Mouse (Mus musculus) neutrophil, adult 5-6 weeks (primary cell): ENCODE data around the gene Pim2. TPM values are rescaled to one million over a fixed set of nuclear protein-coding genes. Genes with fewer than 3 reads are reported as not detected.
"Not testable (repeated sequence)": the region's sequence is repeated elsewhere in the genome, so short reads cannot be mapped to it uniquely, and the experiment has no call there.

Source experiments
- ATAC-seq: fragments of 151-379, 151-347 bp; 2 replicates; pipeline ENCODE4 v1.8.0; 2017; ENCODE audit warnings: mild to moderate bottlenecking, moderate TSS enrichment; ENCODE audit not compliant: insufficient number of reproducible peaks, poor library complexity, low FRiP score, severe bottlenecking; ENCODE audit errors: extremely low read depth
- total RNA-seq: library from RNA; stranded (forward); fragments of 200-1000 nt; gene quantifications from 2 replicates; pipeline ENCODE4 v1.2.3, GENCODE M21; 2017

Pim2 gene
- total RNA-seq, 1 experiment from 2014 or later, result 9.5 TPM

DNA sequence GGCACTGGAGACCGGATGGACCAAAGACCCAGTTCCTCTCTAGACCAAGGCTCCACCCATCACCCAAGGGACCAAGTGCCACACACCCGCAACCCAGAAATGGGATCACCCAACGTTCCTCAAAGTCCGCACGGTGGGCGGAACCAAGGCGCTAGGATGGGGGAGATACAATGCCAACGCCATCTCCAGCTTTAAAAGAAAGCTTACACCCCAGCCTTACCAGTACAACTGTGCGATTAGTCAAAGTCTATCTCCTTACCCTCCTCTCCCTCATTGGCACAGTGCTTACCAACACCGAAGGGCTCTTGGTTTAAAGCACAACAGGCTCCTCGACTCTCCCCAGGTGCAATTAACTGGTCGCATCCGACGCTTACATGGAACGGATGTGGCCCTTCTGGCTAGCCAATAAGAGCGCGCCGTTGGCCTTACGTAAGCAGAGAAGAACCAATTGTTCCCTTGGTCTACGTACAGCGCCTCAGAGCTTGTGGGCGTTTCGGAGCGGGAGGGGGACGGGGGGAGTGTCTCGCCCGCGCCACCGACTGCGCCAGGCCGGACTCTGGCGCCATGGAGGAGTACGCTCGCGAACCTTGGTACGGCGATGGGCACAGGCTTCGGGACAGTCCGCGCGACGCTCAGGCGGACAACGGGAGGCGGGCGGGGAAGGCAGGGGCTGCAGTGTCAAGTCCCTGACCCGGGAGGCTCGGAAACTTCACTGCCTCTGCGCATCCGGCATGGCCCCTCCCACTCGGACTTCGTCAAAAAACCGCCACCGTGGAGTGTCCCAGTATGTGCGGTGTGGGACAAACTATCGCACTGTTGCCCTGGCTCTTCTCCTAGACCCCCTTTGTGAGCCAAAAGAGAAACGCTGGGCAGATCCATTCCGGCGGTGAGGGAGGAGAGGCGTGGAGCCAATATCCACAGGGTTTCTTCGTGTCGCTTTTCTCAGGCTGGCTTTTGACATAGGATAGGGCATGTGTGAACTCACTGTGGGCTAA lies 21.1 kb downstream of the Pim2 start, which contains the start of the genes Pqbp1 and Timm17b:
TSS of gene Pqbp1 (minus strand) at position 390 of the 995 bp plus-strand sequence.
TSS of gene Timm17b (plus strand) at position 478 of the 995 bp plus-strand sequence.
- ATAC-seq, result peak; percentile 93

- ATAC-seq, result no peak
These were observed 26.4 kb downstream of the Pim2 start for GRCm38 (mm10) chrX:7904441-7904840.

- ATAC-seq, result no peak
These were observed 29.7 kb downstream of the Pim2 start, which contains the start of gene Gm10491 for GRCm38 (mm10) chrX:7907735-7908134. Gene Gm10491 (minus strand): TSS chrX:7907835.

GRCm38 (mm10) chrX:7909242-7909641 lies 31.2 kb downstream of the Pim2 start, which contains the start of gene Gm10490:
Gene Gm10490 (plus strand): TSS chrX:7909542.
- ATAC-seq, result not testable (repeated sequence)

GRCm38 (mm10) chrX:7910473-7910872 lies 32.4 kb downstream of the Pim2 start:
- ATAC-seq, result no peak

GRCm38 (mm10) chrX:7915669-7916068 lies 37.6 kb downstream of the Pim2 start:
- peak; percentile 51; the same call in 1 of the 2 replicates for ATAC-seq

DNA sequence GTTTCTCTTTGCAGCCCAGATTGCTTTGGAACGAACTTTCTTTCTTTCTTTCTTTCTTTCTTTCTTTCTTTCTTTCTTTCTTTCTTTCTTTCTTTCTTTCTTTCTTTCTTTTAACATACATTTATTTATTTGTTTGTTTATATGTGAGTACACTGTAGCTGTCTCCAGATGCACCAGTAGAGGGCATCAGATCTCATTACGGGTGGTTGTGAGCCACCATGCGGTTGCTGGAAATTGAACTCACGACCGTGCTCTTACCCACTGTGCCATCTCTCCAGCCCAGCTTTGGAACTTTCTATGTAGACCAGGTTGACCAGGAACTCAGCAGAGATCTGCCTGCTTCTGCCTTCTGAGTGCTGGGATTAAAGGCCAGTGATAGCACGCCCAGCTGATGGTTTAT lies 39.9 kb downstream of the Pim2 start:
- ATAC-seq, result not testable (repeated sequence)

DNA sequence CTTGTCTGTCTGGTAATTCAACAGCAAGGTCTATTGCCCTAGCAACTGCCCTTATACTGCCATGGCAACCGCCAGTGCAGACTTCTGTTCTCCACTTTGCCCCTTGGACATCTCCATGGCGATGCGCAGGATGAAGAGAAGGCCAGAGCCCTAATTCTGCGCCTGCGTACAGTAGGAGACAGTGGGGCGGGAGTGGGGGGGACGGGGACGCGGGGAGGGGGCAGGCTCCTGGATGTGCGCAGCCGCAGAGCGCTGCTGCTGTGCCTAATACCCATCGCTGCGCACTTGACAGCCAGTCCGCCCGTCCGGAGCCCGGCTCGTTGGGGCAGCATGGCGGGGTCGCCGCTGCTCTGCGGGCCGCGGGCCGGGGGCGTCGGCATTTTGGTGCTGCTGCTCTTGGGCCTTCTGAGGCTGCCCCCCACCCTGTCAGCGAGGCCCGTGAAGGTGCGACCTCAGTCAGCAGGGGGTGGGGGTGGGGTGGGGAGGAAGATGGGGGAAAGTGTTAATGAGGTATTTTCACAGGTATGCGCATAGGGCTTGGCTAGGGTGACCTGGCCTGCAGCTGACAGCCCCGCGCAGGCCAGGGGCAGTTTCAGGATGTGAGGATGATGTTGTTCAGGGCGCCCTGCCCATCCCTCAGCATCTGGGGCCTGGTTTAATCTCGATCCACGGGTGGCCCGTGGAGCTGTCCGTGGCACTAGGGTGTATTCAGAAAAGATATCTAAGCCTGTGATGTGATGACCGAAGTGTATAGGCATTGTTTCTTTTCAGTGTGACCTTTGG lies 41.7 kb downstream of the Pim2 start, which contains the start of gene Pcsk1n:
TSS of gene Pcsk1n (plus strand) at position 222 of the 783 bp plus-strand sequence.
- no peak for ATAC-seq

- ATAC-seq, result no peak
These were observed 44.0 kb downstream of the Pim2 start for GRCm38 (mm10) chrX:7922032-7922431.

DNA sequence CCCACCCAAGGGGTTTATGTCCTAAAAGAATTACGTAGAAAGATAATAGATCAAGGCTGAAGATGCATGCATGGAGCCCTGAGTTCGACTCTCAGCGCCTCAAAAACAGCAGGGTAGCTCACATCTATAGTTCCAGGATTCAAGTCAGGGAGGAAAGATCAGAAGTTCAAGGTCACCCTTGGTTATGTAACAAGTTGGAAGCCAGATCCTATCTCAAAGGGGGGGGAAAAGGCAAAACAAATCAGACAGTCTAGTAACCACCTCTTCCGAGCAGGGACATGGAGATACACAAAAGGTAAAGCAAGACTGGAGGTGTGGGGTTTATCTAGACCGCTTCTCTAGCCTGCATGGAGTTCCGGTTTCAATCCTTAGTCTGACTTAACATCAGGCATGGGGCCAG lies 48.2 kb downstream of the Pim2 start:
- ATAC-seq, result no peak

- no peak for ATAC-seq
These were observed 49.1 kb downstream of the Pim2 start for GRCm38 (mm10) chrX:7927116-7927515.

DNA sequence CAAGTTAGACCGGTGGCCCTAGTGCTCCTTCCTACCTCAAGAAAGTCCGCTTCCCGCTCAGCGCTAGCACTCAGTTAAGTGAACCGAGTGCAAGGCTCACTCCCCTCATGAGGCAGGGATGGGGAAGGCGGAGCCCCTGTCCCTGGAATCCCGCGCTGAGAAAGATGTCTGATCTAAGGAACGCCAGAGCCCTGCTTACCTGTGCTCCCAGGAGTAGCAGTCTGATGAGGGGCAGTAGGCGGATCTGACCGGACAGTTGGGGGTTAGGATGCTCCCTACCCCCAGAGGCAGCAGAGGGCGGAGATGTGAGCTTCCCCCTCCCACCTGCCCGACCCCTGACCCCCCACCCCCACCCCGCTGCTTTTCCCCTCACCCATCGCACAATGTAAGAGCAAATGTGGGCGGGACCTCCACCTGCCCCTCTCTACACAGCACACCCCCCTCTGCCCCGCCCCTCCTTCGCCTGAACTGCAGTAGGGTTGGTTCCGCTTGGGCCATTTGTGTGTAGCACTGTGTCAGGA lies 50.3 kb downstream of the Pim2 start, which contains the start of gene Eras:
TSS of gene Eras (minus strand) at position 338 of the 521 bp plus-strand sequence.
- no peak for ATAC-seq

Other genes starting within 250 kb of the Pim2 start
- gene Syp, start 239.8 kb upstream of the Pim2 start, total RNA-seq, result 0.93 and 1.8 TPM in 2 replicates
- gene Prickle3, start 221.0 kb upstream of the Pim2 start, total RNA-seq, result 37.0 and 40.0 TPM in 2 replicates
- 137 and 138 TPM in 2 replicates for gene Plp2, start 206.9 kb upstream of the Pim2 start, total RNA-seq
- 1.4 TPM in 1 of 2 replicates, not detected in the other for gene Magix, start 197.0 kb upstream of the Pim2 start, total RNA-seq
- gene Gpkow, start 181.1 kb upstream of the Pim2 start, total RNA-seq, result 67.2 and 69.5 TPM in 2 replicates
- gene Wdr45, start 163.9 kb upstream of the Pim2 start, total RNA-seq, result 80.8 and 86.0 TPM in 2 replicates
- gene Gm45208, start 156.0 kb upstream of the Pim2 start, total RNA-seq, result 3.0 TPM in 1 of 2 replicates, not detected in the other
- 4.4 and 7.1 TPM in 2 replicates for gene Praf2, start 149.8 kb upstream of the Pim2 start, total RNA-seq
- gene Ccdc120, start 127.4 kb upstream of the Pim2 start, total RNA-seq, result 2.7 TPM in 1 of 2 replicates, not detected in the other
- gene Tfe3, start 115.7 kb upstream of the Pim2 start, total RNA-seq, result 30.7 and 40.0 TPM in 2 replicates
- 261 and 293 TPM in 2 replicates for gene Gripap1, start 88.5 kb upstream of the Pim2 start, total RNA-seq
- gene Kcnd1, start 56.0 kb upstream of the Pim2 start, total RNA-seq, result 2.2 and 2.6 TPM in 2 replicates
- 200 and 206 TPM in 2 replicates for gene Otud5, start 36.9 kb upstream of the Pim2 start, total RNA-seq
- gene Slc35a2, start 5.8 kb downstream of the Pim2 start, total RNA-seq, result 23.4 and 25.0 TPM in 2 replicates
- 190 and 213 TPM in 2 replicates for gene Pqbp1, start 21.0 kb downstream of the Pim2 start, total RNA-seq
- gene Timm17b, start 21.1 kb downstream of the Pim2 start, total RNA-seq, result 33.0 and 43.4 TPM in 2 replicates
- gene Gm10491, start 29.6 kb downstream of the Pim2 start, total RNA-seq, result not detected in 2 replicates
- gene Gm10490, start 31.3 kb downstream of the Pim2 start, total RNA-seq, result 1.9 TPM in 1 of 2 replicates, not detected in the other
- not detected in 2 replicates for gene Pcsk1n, start 41.6 kb downstream of the Pim2 start, total RNA-seq
- not detected in 2 replicates for gene Eras, start 50.3 kb downstream of the Pim2 start, total RNA-seq
- 6.4 and 9.7 TPM in 2 replicates for gene Hdac6, start 69.6 kb downstream of the Pim2 start, total RNA-seq
- gene Gata1, start 99.8 kb downstream of the Pim2 start, total RNA-seq, result 1.4 and 2.0 TPM in 2 replicates
- not detected in 2 replicates for gene Glod5, start 140.2 kb downstream of the Pim2 start, total RNA-seq
- gene Suv39h1, start 196.5 kb downstream of the Pim2 start, total RNA-seq, result 19.5 and 22.6 TPM in 2 replicates
- gene Was, start 212.2 kb downstream of the Pim2 start, total RNA-seq, result 179 and 193 TPM in 2 replicates